Mouse (Mus musculus) mouse embryonic stem cell (cell line): ENCODE data around the gene Ccdc171.
"Not testable (repeated sequence)": the region's sequence is repeated elsewhere in the genome, so short reads cannot be mapped to it uniquely, and the experiment has no call there.

ENCODE experiments used
- in situ Hi-C, 2 experiments: fragments of 300-500 bp; cut with MboI; formaldehyde crosslinking; loops; 1 replicate in 1 of 2; 3 replicates in 1 of 2; pipeline ENCODE4 v1.14.3; 2019 to 2020; ENCODE audit warnings: low sequenced_read_pairs in 2 of 2, low pct_unique_long_range_greater_than_20kb in 1 of 2, mixed read lengths in 1 of 2; ENCODE audit not compliant: unreplicated experiment in 1 of 2

Gene Ccdc171

DNA sequence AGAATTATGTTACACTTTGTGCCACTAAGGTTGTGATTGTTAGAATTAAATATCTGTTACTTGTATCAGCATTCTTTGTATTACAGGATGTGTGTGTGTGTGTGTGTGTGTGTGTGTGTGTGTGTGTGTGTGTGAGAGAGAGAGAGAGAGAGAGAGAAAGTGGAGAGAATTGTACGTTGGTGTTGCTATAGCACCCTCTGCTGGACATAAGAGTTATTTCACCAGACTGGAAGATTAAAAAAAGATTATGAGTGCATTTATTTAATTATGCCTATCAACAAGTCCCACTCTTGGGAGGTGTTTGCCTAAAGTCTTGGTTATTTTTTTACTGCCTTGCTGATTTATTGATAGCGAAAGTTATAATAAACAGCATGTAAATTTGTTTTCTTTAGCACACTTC lies 71.1 kb downstream of the Ccdc171 start:
- in situ Hi-C loops = no loop called here

DNA sequence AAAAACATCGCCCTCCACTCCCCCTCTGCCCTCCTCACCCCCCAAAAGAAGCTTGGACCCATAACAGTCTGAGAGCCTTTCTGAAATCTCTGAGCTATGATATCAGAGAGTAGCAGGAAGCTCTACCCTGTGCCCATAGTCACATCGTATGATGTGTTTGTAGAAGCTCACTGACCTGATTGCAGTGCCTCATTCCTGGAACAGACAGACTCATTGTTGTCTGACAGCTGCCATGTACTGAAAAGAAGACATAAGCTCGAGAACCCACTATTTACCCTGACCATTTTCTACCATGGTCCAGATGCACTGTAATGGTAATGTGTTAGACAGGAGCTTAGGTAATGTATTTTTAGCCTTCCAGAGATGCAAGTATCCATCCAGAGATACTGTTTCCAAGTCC lies 85.8 kb downstream of the Ccdc171 start:
- in situ Hi-C loops = no loop called here

GRCm38 (mm10) chr4:83623021-83623711 lies 97.8 kb downstream of the Ccdc171 start:
- in situ Hi-C loops = not testable (repeated sequence)

DNA sequence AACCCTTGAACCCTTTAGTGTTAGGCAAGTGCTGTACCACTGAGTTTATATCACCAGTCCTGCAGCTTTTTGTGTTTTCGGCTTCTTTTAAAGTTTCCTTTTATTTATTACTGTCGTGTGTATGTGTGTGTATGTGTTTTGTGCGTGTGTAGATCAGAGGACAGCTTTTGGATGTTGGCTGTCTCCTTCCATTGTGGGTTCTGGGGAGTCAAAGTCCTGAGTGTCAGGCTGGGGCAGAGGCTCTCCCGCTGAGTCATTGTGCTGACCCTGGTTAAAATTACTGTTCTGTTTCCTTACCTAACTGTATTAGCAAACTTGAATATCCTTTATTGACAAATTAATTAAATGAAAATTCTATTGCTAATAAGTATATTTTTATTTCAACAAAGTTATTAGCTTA lies 98.4 kb downstream of the Ccdc171 start:
- in situ Hi-C loops = no loop called here

DNA sequence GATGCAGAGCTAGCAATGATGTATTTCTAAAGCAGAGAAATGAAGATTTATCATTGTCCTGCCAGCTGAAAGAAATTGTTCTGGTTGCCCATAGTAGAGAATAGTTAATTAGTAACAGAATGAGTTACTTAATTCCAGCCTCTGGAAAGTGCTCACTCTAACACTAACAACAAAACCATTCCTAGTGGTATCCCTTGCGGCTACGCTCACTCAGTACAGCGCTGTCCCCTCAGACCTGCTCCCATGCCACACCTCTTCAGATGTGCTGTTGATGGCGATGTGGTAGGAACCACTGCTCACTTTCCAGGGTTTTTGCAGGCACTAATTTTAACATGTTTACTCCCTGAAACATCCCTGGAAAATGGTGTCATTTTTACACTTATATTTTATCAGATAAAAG lies 126.1 kb downstream of the Ccdc171 start:
- in situ Hi-C loops = no loop called here

DNA sequence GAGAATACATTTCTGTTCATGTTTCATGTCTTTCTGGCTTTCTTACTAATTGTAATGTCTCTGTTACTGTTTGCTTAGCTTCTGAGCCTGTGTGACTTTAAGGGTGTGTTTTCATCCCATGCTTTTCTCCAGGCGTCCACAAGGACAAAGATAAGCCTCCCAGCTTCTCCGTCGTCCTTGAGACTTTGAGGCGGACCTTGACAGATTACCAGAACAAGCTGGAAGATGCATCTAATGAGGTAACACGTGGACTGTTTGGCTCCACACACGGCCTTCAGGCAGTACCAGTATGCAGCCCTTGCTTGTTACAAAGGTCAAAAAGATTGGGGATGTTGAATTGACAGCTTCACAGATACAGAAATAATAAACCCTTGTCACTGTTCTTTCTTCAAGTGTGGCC lies 130.1 kb downstream of the Ccdc171 start:
- in situ Hi-C loops = no loop called here

DNA sequence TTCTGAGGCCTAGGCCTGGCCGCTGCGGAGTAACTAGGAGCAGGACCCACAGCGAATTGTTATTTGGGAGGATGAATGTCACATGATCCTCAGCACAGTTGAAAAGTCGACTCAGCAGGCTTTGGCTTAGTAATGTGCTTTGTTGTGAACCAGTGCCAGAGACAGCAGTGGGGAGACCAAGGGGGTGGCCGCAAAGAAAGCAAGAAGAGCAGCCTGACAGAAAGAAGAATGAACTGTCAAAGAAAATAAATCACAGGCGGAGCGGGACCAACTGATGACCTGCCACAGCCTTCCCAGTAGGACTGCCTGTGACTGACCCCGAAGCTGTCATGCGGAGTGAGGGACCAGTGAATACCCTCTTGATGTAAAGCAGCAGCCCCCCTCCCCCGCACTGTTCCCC lies 131.2 kb downstream of the Ccdc171 start:
- in situ Hi-C loops = no loop called here

- in situ Hi-C loops = no loop called here
Measured at GRCm38 (mm10) chr4:83657021-83657420, 131.7 kb downstream of the Ccdc171 start.

GRCm38 (mm10) chr4:83658415-83658814 lies 133.1 kb downstream of the Ccdc171 start:
- in situ Hi-C loops = no loop called here

DNA sequence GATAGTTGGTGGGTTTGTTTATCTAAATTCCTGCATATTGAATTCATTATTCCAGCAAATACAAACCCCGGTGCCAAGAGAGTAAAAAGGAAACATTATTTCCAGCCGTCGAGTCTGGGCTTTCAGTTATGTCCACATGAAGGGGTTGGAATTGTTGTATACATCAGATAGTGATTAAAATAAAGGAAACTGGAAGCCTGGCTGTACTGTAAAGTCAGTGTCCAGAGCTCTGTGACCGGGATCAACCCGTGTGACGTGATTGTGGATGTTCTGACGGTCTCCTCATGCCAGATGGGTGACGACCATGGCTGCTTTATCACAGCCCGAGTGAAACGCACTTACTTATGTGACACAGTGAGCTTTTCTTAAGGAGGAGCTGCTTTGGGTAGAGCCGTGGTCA lies 134.1 kb downstream of the Ccdc171 start:
- in situ Hi-C loops = no loop called here

GRCm38 (mm10) chr4:83661519-83662271 lies 136.3 kb downstream of the Ccdc171 start:
- in situ Hi-C loops = no loop called here

DNA sequence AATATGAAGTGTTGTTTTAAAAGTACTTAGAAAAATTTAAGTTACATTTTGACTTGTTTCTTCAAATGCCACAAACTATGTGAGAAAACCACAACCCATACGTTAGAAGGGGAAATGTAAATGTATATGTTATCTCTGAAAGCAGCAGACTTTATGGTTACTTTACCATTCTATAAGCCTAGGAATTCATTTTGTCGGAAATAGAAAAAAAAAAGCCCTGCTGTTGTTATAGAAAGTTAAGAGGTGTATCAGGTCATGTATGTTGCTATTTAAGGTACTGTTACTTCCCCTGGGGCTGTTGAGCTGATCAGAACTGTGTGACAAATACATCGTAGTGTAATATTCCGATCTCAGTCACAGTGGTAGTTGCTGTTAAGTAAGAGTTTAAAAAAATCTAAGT lies 137.0 kb downstream of the Ccdc171 start:
- in situ Hi-C loops = no loop called here

- in situ Hi-C loops = no loop called here
Measured at GRCm38 (mm10) chr4:83669552-83669951, 144.2 kb downstream of the Ccdc171 start.

GRCm38 (mm10) chr4:83675308-83675707 lies 150.0 kb downstream of the Ccdc171 start:
- in situ Hi-C loops = not testable (repeated sequence)

GRCm38 (mm10) chr4:83676444-83676843 lies 151.1 kb downstream of the Ccdc171 start:
- in situ Hi-C loops = no loop called here

- in situ Hi-C loops = no loop called here
Measured at GRCm38 (mm10) chr4:83681081-83681480, 155.7 kb downstream of the Ccdc171 start.

DNA sequence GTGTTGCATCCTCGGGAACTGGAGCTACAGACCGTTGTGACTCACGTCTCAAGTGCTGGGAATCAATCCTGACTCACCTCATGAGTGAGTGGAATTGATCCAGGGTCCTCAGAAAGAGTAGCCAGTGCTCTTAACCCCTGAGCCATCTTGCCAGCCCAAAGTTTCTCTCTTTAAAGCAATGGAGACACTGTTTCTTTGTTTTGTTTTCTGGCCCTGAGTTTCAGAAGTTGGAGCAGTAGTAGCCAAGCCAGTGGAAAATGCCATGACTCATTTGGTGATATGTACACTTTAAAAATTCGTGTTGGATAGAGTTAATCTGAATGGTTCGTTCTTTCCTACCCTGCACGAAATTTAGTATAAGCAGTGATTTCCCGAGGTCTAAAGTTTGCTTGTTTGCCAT lies 157.5 kb downstream of the Ccdc171 start:
- in situ Hi-C loops = no loop called here

DNA sequence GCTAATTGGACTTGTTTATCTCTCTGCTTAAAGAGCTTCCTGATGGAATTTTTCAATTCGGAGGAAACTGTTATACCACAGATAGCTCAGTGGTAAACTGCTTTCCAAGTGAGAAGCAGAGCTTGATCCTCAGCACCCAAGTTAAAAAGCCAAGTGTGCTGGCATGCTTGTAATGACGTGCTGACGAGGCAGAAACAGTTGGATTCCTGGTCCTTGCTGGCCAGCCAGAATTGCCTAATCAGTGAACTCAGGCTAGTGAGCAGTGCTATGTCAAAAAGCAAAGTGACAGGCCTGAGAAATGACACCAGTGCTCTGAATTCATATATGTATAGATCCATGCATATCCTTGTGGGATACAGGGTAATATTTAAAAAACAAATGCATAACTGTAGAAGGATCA lies 174.8 kb downstream of the Ccdc171 start:
- in situ Hi-C loops = no loop called here

DNA sequence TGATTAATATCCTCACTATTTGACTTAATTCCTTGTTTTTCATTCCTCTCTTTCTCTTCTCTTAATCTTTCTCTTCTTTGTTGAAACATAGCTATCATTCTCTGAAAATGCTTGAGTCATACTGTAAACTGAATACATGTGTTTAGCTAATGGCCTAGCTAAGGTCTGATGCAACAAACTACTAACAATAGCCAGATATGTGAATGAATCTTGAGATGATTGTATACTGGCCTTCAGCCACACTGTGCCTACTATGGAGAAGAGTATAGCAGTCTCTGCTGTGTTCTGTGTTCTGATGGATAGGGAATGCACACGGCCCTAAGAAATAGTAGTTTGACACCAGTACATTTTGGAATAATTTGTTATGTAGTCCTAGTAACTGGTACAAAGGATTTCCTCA lies 191.7 kb downstream of the Ccdc171 start:
- in situ Hi-C loops = no loop called here

DNA sequence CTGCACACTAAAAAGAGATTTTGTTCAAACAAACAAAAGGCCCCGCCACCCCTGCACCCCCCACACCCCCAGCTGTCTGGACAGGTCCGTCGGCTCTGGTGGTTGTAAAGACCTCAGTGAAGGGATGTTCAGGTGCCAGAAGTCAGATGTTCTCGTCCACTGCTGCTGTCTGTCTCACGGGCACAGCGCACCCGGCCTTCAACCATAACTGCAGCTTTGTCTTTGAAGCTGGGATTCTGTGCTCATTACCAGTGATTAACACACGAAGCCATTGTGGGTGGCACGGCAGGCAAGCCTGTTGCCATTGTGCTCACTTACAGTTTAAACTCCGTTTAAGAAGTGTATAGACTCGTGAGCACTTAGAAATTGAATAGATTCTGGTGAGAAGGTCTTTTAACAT lies 194.5 kb downstream of the Ccdc171 start:
- in situ Hi-C loops = no loop called here
